Mouse (Mus musculus): Measurements from ENCODE around the gene Wrap73. TPM values are rescaled to one million over a fixed set of nuclear protein-coding genes. Genes with fewer than 3 reads are reported as not detected.
A peak's percentile ranks its signal among the peaks of the same experiment; 100 is the strongest.

The Wrap73 gene
- polyA plus RNA-seq, 1 experiment, result not detected

DNA sequence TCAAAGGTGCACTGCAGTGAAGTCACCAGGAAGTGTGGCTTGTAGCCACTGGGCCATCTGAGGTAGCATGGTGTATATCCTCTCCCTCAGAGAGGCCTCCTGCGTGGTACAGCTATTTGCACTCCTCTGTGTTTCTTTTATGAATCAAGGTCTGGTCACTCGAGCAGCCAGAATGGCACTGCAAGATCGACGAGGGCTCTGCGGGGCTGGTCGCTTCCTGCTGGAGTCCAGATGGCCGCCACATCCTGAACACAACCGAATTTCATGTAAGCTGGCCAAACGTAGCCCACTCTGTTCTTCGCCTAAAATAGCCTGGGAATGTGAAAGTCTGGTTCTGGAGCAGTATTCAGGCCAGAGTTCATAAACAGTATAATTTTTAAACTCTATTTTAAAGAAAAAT, 4.2 kb downstream of the Wrap73 start:
- H3K4me1 ChIP-seq (ENCODE audit: control insufficient read depth, insufficient read depth, low read length), result peaks cover 6% of the 10 kb centered on the region
- WGBS, result 78% methylated on average over 10 of the region's 10 CpGs
- no peak overlapping the region for H3K27ac ChIP-seq (ENCODE audit: insufficient read depth, low read depth, low read length)
- TF ChIP-seq CTCF (IDR thresholded peaks at IDR 0.05; ENCODE audit: insufficient read depth, low read depth, low read length) (no peak), POLR2A (IDR thresholded peaks at IDR 0.05; ENCODE audit: insufficient read depth, low read depth, low read length) (no peak)
- H3K4me3 ChIP-seq (ENCODE audit: insufficient read depth, low read depth, low read length), result no peak overlapping the region

DNA sequence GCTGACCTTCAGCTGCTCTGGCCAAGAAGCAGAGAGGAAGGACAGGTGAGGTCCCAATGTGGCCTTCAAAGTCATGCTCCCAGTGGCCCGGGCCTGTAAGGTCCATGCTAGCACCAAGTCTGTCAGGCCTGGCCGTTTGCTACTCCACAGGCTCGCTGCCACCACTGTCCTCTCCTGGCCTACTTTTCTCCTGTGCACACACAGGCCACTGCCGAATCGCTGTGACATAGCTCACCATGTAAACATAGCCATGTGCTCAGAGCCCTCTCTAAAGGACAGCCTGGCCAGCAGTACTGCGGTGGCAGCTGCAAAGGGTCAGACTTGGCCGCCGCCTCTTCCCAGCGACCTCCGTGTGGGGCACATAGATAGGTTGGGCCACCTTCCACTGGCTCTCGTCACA, 11.9 kb downstream of the Wrap73 start:
- Histone ChIP-seq H3K27ac (ENCODE audit: insufficient read depth, low read depth, low read length) (no peak overlapping the region), H3K4me1 (ENCODE audit: control insufficient read depth, insufficient read depth, low read length) (peaks cover 3% of the 10 kb centered on the region)
- 72% methylated on average over 11 of the region's 11 CpGs for WGBS

DNA sequence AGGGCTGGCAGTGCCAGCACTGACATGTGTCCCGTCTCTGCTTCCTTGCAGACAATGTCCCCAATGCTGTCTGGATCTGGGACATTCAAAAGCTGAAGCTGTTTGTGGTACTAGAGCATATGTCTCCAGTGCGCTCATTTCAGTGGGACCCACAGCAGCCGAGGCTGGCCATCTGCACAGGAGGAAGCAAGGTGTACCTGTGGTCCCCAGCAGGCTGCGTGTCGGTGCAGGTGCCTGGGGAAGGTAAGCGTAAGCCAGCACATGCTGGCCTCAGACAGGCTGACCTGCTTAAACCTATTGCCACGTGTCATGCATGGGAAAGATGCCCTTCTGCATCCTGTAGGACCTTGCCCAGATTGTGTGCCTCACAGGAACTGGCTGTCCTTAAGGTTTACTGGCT, 13.9 kb downstream of the Wrap73 start:
- peaks cover 8% of the 10 kb centered on the region for H3K4me1 ChIP-seq (ENCODE audit: control insufficient read depth, insufficient read depth, low read length)
- 85% methylated on average over 7 of the region's 7 CpGs for WGBS
- no peak for TF ChIP-seq CTCF (IDR thresholded peaks at IDR 0.05; ENCODE audit: insufficient read depth, low read depth, low read length)
- no peak for TF ChIP-seq POLR2A (IDR thresholded peaks at IDR 0.05; ENCODE audit: insufficient read depth, low read depth, low read length)
- no peak overlapping the region for H3K27ac ChIP-seq (ENCODE audit: insufficient read depth, low read depth, low read length)
- no peak overlapping the region for H3K4me3 ChIP-seq (ENCODE audit: insufficient read depth, low read depth, low read length)

More for the DNA sequence above, 11.9 kb downstream of the Wrap73 start:
- TF ChIP-seq POLR2A (IDR thresholded peaks at IDR 0.05; ENCODE audit: insufficient read depth, low read depth, low read length), result no peak
- no peak for TF ChIP-seq CTCF (IDR thresholded peaks at IDR 0.05; ENCODE audit: insufficient read depth, low read depth, low read length)
- no peak overlapping the region for H3K4me3 ChIP-seq (ENCODE audit: insufficient read depth, low read depth, low read length)

DNA sequence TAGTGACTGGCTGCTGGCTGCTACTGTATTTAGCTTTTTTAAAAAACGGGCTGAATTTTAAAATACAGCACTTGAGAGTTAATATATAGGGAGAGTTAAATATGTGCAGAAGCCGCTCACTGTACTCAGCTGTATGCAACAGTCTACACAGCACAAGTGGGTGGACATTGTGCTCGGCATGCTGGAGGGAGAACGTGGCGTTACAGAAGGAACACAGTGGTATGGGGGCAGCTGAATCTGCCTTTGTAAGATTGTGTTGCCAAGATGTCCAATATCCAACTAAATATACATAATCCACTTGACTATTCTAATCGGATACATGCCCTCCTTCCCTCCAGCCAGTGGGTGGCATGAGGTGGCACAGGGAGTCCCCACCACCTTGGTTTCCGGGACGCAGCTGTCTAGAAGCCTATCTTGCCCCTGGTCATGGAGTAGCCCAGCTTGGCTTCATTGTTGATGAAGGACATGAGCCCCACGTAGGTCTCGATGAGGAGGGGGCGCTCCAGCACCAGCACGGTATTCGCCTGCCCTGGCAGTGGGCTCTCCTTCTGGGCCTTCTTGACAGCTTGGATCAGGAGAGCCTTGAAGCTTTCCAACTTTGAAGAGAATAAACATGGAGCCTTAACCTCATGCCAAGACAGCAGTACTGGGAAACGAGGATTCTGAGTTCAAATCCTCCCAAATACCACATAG, 15.9 kb downstream of the Wrap73 start:
- WGBS, result 81% methylated on average over 14 of the region's 14 CpGs
- Histone ChIP-seq H3K4me3 (ENCODE audit: insufficient read depth, low read depth, low read length) (no peak overlapping the region), H3K27ac (ENCODE audit: insufficient read depth, low read depth, low read length) (no peak overlapping the region), H3K4me1 (ENCODE audit: control insufficient read depth, insufficient read depth, low read length) (peaks cover 13% of the 10 kb centered on the region)
- TF ChIP-seq POLR2A (IDR thresholded peaks at IDR 0.05; ENCODE audit: insufficient read depth, low read depth, low read length) (no peak), CTCF (IDR thresholded peaks at IDR 0.05; ENCODE audit: insufficient read depth, low read depth, low read length) (no peak)

DNA sequence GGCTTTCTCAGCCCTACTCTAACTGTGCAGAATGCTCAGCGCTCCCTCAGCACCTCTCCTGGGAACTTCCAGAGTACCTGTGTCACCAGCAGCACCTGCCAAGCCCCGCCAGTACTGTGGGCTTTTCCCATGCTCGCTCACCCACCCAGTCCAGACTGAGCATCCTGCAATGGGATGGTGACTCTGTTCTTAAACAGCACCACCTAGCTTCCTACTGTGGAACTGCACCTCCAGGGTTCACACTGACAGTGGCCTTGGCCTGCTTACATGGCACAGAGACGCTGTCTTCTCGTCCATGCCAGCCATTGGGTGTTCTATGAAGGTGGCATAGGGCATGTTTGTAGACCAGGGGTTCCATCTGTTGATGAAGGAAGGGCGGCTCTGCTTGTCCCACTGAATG, 16.8 kb downstream of the Wrap73 start:
- peak; percentile 46 for TF ChIP-seq CTCF (IDR thresholded peaks at IDR 0.05; ENCODE audit: insufficient read depth, low read depth, low read length)
- no peak for TF ChIP-seq POLR2A (IDR thresholded peaks at IDR 0.05; ENCODE audit: insufficient read depth, low read depth, low read length)
- no peak overlapping the region for H3K27ac ChIP-seq (ENCODE audit: insufficient read depth, low read depth, low read length)
- WGBS, result 13% methylated on average over 6 of the region's 6 CpGs

DNA sequence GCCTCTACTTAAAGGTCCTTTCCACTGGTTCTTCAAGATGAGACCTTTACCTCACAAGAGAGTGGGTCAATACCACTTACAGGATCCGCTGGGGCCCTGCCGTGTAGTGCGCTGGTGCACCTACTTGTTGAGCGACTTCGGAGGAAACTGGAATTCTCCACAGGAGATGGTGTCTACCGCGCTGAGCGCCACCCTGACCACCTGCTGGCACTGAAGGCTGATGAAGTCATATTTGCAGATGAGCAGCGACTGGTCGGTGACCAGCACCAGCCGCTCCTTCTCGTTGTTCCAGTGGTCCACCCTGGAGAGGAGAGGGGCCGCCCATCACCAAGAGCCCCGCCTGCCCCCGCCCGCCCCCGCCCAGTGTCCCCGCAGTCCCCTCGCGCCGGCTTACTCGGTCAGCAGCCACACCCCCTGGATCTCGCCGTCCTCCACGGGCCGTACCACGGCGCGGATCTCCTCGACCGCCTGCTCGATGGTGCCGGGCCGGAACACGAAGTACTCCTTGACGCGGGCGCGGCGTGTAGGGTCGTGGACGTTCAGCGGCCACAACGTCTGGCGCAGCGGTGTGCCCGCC, 17.9 kb downstream of the Wrap73 start:
- WGBS, result 2% methylated on average over 47 of the region's 47 CpGs
- Histone ChIP-seq H3K4me3 (ENCODE audit: insufficient read depth, low read depth, low read length) (peak overlapping the region; percentile 89), H3K27ac (ENCODE audit: insufficient read depth, low read depth, low read length) (peak overlapping the region; percentile 61; the same call in 1 of the 2 replicates), H3K4me1 (ENCODE audit: control insufficient read depth, insufficient read depth, low read length) (peaks cover 13% of the 10 kb centered on the region)
- TF ChIP-seq POLR2A (IDR thresholded peaks at IDR 0.05; ENCODE audit: insufficient read depth, low read depth, low read length), result no peak
- TF ChIP-seq CTCF (IDR thresholded peaks at IDR 0.05; ENCODE audit: insufficient read depth, low read depth, low read length), result no peak

More for the DNA sequence above, 16.8 kb downstream of the Wrap73 start:
- peaks cover 13% of the 10 kb centered on the region for H3K4me1 ChIP-seq (ENCODE audit: control insufficient read depth, insufficient read depth, low read length)
- peak overlapping the region; percentile 6; the same call in 1 of the 2 replicates for H3K4me3 ChIP-seq (ENCODE audit: insufficient read depth, low read depth, low read length)

DNA sequence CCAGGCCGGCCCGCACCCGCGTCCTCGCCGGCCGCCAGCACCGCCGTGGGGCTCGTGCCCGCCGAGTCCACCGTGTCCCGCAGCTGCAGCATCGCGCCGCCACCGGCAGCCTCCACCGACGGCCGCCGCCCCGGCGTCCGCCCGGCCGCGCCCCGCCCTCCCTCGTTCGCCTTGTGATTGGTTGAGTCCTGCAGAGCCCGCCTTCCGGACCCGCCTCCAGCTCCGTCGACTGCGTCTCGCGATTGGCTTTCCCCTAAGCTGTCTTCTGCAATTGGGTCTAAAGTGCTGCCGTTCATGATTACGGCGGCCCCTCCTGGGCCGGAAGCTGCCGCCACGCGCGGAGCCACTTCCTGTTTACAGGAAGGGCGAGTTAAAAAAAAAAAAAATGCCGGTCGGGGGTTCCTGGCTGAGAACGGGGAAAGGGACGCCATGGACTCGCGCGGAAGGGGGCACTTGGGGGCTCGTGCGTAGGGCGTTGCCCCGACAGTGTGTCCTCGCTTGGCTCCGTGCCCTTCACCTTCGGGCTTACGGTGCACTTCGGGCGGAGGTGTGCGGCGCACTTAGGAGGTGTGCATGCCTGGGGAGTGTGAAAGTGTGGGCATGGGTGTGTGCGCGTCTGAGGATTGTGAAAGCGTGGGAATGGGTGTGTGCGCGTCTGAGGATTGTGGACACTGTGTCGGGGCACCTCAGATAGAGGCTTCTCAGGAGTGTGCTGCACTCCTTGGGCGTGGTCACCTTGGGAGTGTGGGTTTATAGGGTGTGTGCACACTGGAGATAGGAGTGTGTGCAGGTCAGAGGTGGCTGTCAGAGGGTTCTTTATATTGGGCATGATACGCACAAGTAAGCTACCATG, 18.6 kb downstream of the Wrap73 start, which contains the start of gene Tprgl:
Gene Tprgl (minus strand): TSS at position 129 of the 853 bp plus-strand sequence.
- no peak for TF ChIP-seq CTCF (IDR thresholded peaks at IDR 0.05; ENCODE audit: insufficient read depth, low read depth, low read length)
- TF ChIP-seq POLR2A (IDR thresholded peaks at IDR 0.05; ENCODE audit: insufficient read depth, low read depth, low read length), result peak; percentile 87
- Histone ChIP-seq H3K4me3 (ENCODE audit: insufficient read depth, low read depth, low read length) (peak within 1 kb of the TSS; percentile 89), H3K4me1 (ENCODE audit: control insufficient read depth, insufficient read depth, low read length) (peaks cover 13% of the 10 kb centered on the region), H3K27ac (ENCODE audit: insufficient read depth, low read depth, low read length) (peak within 1 kb of the TSS; percentile 73)
- 2% methylated on average over 73 of the region's 75 CpGs for WGBS

DNA sequence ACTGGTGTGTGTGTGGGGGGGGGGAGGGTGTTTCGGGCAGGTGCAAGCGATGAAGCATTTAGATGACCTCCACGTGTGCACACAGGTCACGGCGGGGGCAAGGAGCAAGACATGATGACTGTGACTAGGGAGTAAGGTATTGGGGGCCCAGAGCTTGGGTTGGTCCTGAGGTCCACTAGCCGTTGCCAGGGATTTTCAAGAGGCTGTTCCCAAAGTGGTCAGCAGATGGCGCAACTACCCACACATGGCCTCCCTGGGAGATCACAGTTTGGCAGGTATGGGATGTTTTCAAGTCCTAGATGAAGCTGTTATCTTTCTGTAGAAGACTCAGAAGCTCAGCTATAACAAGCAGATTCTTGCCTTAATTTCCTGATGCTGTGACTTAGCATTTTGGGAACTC, 21.1 kb downstream of the Wrap73 start:
- 13% methylated on average over 7 of the region's 7 CpGs for WGBS
- no peak overlapping the region for H3K4me3 ChIP-seq (ENCODE audit: insufficient read depth, low read depth, low read length)
- H3K4me1 ChIP-seq (ENCODE audit: control insufficient read depth, insufficient read depth, low read length), result peaks cover 13% of the 10 kb centered on the region
- TF ChIP-seq POLR2A (IDR thresholded peaks at IDR 0.05; ENCODE audit: insufficient read depth, low read depth, low read length), result no peak
- peak; percentile 59 for TF ChIP-seq CTCF (IDR thresholded peaks at IDR 0.05; ENCODE audit: insufficient read depth, low read depth, low read length)
- no peak overlapping the region for H3K27ac ChIP-seq (ENCODE audit: insufficient read depth, low read depth, low read length)

All from olfactory bulb, adult 2 months (tissue).